Mouse (Mus musculus) liver, postnatal 0 days (tissue): ENCODE results near the gene Slc23a3. TPM values are rescaled to one million over a fixed set of nuclear protein-coding genes. Genes with fewer than 3 reads are reported as not detected.

Source experiments
- ATAC-seq: fragments of 200-750 bp; cut with Nextera tagmentation; 2 replicates; pipeline ENCODE4 v1.8.0; 2017; ENCODE audit warnings: mild to moderate bottlenecking, moderate library complexity
- DNase-seq: peaks from one replicate; pipeline ENCODE4 v3.0.0-alpha.2; 2016
- H3K27ac ChIP-seq: fragments of 300-500 bp; sonication (generic); 2 replicates; pipeline ENCODE4 v1.5.1; 2014; ENCODE audit warnings: antibody characterized with exemption, moderate library complexity, mild to moderate bottlenecking, low read depth
- H3K27me3 ChIP-seq: fragments of 300-500 bp; sonication (generic); 2 replicates; pipeline ENCODE4 v1.6.1; 2014; ENCODE audit warnings: low read length, control low read depth, mixed read lengths; ENCODE audit not compliant: insufficient read depth
- H3K36me3 ChIP-seq: fragments of 300-500 bp; sonication (generic); replicated peaks from 2 replicates; pipeline ENCODE4 v1.6.1; 2014; ENCODE audit warnings: mild to moderate bottlenecking, control low read depth, low read length, moderate library complexity, mixed read lengths; ENCODE audit not compliant: insufficient read depth
- H3K4me1 ChIP-seq: fragments of 300-500 bp; sonication (generic); 2 replicates; pipeline ENCODE4 v1.6.1; 2014; ENCODE audit warnings: antibody characterized with exemption, mild to moderate bottlenecking, control low read depth; ENCODE audit not compliant: insufficient read depth
- H3K4me2 ChIP-seq: fragments of 300-500 bp; sonication (generic); 2 replicates; pipeline ENCODE4 v1.6.1; 2014; ENCODE audit warnings: low read depth, mild to moderate bottlenecking, low read length, moderate library complexity, mixed read lengths
- H3K4me3 ChIP-seq: fragments of 300-500 bp; sonication (generic); 2 replicates; pipeline ENCODE4 v1.5.1; 2014; ENCODE audit warnings: low read depth, low read length
- H3K9ac ChIP-seq: fragments of 300-500 bp; sonication (generic); replicated peaks from 2 replicates; pipeline ENCODE4 v1.6.1; 2014; ENCODE audit warnings: mild to moderate bottlenecking, moderate library complexity
- H3K9me3 ChIP-seq: fragments of 300-500 bp; sonication (generic); 2 replicates; pipeline ENCODE4 v1.6.1; 2016; ENCODE audit warnings: mild to moderate bottlenecking, control low read depth, low read length, mixed read lengths
- CTCF ChIP-seq: sonication (generic); IDR thresholded peaks from 2 replicates; pipeline ENCODE4 v1.5.1; 2016; ENCODE audit warnings: antibody characterized with exemption, low read depth
- EP300 ChIP-seq: IDR thresholded peaks from 2 replicates; pipeline ENCODE4 v1.6.1; 2016; ENCODE audit warnings: antibody characterized with exemption, low read depth, mild to moderate bottlenecking
- WGBS: fragments of 180-500 bp; shearing (Covaris S2); extraction: QIAGEN DNeasy Blood & Tissue Kit; methylation state at CpG from one replicate; pipeline ENCODE4 v1.1.7; 2014; ENCODE audit not compliant: insufficient replicate concordance; 5-methylcytosine and 5-hydroxymethylcytosine counted together
- polyA plus RNA-seq: library from polyadenylated mRNA; unstranded; fragments of >200 nt; fragmentation: Nextera tagmentation; extraction: Ambion mirVana; gene quantifications from 2 replicates; pipeline ENCODE4 v1.2.1, GENCODE M21; 2015

Slc23a3 gene
- polyA plus RNA-seq, 1 experiment from 2014 or later: 2.3 TPM

- H3K4me2 ChIP-seq: peak overlapping the region; percentile 97
- DNase-seq: peak; percentile 62
- peaks cover 67% of the 10 kb centered on the region for H3K36me3 ChIP-seq
- peaks cover 13% of the 10 kb centered on the region for H3K4me1 ChIP-seq
- H3K9ac ChIP-seq: peak overlapping the region; percentile 93
- H3K27me3 ChIP-seq: no peaks in the 10 kb centered on the region
- 0 out of 2 replicates have a peak, but pooled peaks cover 2% of the 10 kb centered on the region for H3K9me3 ChIP-seq
- WGBS: 5% methylated on average over 23 of the region's 23 CpGs
- no peak for TF ChIP-seq CTCF
- TF ChIP-seq EP300: peak; percentile 88
- H3K4me3 ChIP-seq: peak overlapping the region; percentile 83
- ATAC-seq: peak; percentile 73
- H3K27ac ChIP-seq: peak overlapping the region; percentile 99
Measured at GRCm38 (mm10) chr1:75179334-75180104, 45.8 kb upstream of the Slc23a3 start.

DNA sequence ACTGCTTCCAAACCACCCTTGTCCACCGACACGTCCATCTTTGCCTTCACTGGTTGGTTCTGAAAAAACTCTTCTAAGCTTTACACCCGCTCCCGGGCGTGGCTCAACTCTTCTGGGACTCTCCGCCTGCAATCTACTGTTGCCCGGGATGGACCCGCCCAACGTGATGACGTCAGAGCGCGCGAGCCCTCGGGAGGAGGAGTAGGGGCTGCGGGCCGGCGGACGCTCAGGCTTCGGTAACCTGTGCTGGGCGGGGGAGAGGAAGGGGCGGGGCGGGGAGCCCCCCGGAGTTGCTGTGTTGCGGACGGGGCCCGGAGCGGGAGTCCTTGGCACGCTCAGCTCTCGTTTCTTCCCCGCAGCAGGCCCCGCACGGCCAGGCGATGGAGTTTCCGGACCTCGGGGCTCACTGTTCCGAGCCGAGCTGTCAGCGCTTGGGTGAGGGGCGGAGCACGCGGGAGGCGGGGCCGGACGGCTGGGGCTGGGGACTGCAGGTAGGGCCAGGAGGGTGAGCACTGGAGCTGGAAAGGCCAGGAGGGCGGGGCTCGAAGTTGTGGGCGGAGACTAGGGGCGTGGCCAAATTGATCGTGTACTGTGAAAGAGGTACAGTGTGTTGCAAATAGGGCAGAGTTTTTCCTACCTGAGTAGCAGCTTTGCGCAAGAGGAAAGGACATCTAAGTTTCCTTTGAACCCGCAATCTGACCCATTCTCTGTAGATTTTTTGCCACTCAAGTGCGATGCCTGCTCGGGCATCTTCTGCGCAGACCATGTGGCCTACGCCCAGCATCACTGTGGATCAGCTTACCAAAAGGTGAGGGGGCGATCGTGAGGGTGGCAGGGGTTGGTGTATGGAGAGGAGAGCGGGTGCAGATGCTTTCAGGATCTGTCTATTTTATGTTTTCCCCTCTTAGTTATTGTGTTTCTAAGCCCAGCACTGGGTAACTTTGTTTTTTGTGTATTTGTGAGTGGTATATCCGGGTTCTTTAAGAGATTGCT lies 35.1 kb upstream of the Slc23a3 start, which contains the start of gene Zfand2b:
Gene Zfand2b (plus strand): TSS at position 175 of the 993 bp plus-strand sequence.
- no peak; the same call in 1 of the 2 replicates for TF ChIP-seq EP300
- TF ChIP-seq CTCF: no peak
- H3K27ac ChIP-seq: peak within 1 kb of the TSS; percentile 90
- H3K4me2 ChIP-seq: peak within 1 kb of the TSS; percentile 65
- ATAC-seq: peak; percentile 95
- H3K4me3 ChIP-seq: peak within 1 kb of the TSS; percentile 67
- peaks cover 36% of the 10 kb centered on the region for H3K36me3 ChIP-seq
- peak within 1 kb of the TSS; percentile 73 for H3K9ac ChIP-seq
- no peaks in the 10 kb centered on the region for H3K27me3 ChIP-seq
- no peaks in the 10 kb centered on the region for H3K9me3 ChIP-seq
- peak; percentile 99 for DNase-seq
- peaks cover 14% of the 10 kb centered on the region for H3K4me1 ChIP-seq
- 2% methylated on average over 56 of the region's 59 CpGs for WGBS

DNA sequence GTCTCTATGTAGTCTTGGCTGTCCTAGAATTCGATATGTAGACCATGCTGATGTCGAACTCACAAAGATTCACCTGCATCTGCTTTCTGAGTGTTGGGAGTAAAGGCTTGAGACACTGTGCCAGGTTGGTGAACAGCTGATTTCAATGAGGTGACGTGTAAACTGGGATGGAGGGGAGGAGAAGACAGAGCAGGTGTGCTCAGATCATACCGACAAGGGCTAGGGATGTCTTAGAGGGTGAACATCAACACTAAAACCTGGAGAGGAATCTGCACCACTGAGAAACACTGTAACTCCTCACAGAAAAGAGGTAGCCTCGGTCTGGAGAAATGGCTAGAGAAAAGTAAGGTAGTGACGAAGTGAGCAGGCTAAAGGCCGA lies 34.4 kb upstream of the Slc23a3 start:
- WGBS: 9% methylated on average over 7 of the region's 7 CpGs
- Histone ChIP-seq H3K4me2 (peak overlapping the region; percentile 65), H3K27ac (peak overlapping the region; percentile 90), H3K9ac (peak overlapping the region; percentile 73), H3K27me3 (no peaks in the 10 kb centered on the region), H3K4me3 (peak overlapping the region; percentile 67), H3K4me1 (peaks cover 14% of the 10 kb centered on the region), H3K36me3 (peaks cover 30% of the 10 kb centered on the region), H3K9me3 (no peaks in the 10 kb centered on the region)
- DNase-seq (no peak), ATAC-seq (peak; percentile 7; the same call in 1 of the 2 replicates)
- no peak for TF ChIP-seq EP300
- no peak for TF ChIP-seq CTCF

DNA sequence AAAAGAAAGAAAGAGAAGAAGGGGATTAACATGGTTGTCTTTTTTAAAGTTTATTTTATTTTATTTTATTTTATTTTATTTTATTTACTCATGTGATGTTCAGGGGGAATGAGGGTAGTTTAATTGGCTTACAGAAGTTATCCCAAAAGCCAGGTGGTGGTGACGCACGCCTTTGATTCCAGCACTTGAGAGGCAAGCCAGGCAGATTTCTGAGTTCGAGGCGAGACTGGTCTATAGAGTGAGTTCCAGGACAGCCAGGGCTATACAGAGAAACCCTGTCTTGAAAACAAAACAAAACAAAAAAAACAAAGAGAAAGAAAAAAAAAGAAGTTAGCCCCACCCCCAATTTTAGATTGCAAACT lies 26.5 kb upstream of the Slc23a3 start:
- Histone ChIP-seq H3K27ac (peak overlapping the region; percentile 57; the same call in 1 of the 2 replicates), H3K36me3 (no peaks in the 10 kb centered on the region), H3K4me2 (peak overlapping the region; percentile 42; the same call in 1 of the 2 replicates), H3K4me3 (no peak overlapping the region), H3K9ac (no peak overlapping the region), H3K27me3 (no peaks in the 10 kb centered on the region), H3K9me3 (no peaks in the 10 kb centered on the region), H3K4me1 (peaks cover 6% of the 10 kb centered on the region)
- no peak for ATAC-seq
- TF ChIP-seq CTCF (no peak), EP300 (no peak)
- peak; percentile 17 for DNase-seq
- WGBS: 42% methylated on average over 4 of the region's 4 CpGs

DNA sequence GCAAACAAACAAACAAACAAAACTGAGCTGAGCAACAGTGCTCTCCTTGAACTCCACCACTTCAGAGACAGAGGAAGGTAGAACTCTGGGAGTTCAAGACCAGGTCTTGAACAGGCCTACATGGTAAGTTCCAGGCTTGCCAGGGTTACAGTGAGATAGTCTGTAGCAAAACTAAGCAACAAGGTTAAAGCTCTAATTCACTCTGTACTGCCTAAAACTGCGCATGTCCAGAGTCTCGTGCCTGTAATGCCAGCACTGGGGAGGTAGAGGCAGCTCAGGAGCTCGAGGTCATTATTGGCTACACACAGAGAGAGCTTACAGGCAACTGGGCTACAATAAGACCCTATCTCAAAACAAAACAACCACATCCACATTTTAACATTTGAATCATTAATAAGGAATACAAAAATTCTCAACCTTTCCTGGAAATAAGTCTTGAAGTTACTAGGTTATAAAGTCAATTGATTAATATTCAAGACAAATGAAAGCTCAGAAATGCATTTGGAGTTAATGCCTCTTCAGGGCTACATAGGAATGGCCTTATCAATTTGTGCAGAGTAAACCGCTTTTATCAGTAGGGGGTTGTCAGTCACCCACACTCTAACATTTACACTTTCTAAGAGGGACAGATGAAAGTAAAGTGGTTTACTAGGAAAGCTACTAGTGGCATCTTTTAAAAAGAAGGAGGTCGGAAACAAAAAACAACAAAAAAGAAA lies 26.0 kb upstream of the Slc23a3 start:
- peak; percentile 78 for ATAC-seq
- no peaks in the 10 kb centered on the region for H3K9me3 ChIP-seq
- no peak for DNase-seq
- TF ChIP-seq CTCF: no peak
- TF ChIP-seq EP300: peak; percentile 91
- H3K4me1 ChIP-seq: peaks cover 10% of the 10 kb centered on the region
- H3K27me3 ChIP-seq: no peaks in the 10 kb centered on the region
- peak overlapping the region; percentile 42; the same call in 1 of the 2 replicates for H3K4me2 ChIP-seq
- WGBS: 50% methylated on average over 5 of the region's 5 CpGs
- H3K36me3 ChIP-seq: no peaks in the 10 kb centered on the region
- no peak overlapping the region for H3K4me3 ChIP-seq
- H3K27ac ChIP-seq: peak overlapping the region; percentile 59
- H3K9ac ChIP-seq: no peak overlapping the region
